30 mouse cellular contexts compared by ENCODE assay signal in the genomic region with DNA sequence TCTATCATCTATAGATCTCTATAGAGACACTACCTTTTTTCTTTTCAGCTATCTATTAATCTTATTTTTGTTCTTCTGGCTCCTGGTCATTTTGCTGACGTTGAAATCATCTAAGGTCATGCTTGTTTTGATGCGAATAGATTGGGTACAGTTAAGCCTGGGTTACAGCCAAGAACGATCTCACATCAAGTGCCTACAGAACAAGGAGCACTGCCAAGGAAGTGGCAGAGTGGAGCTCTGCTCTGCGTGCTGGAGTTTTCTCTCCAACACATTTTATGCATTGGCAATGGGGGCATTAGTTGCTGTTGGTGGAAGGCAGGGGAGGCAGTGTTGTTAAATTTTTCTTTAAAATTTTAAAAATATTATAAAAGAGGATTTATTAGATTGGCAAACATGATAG.
A peak's percentile ranks its signal among the peaks of the same experiment; 100 is the strongest.
DNase-seq lines count a peak whose midpoint lies in the region; ATAC-seq and TF ChIP-seq lines count a peak whose summit lies in the region.
"Had no signal": no experiment of that assay in that cellular context is flagged by ENCODE, and none has a peak within 500 bp of the region (broad histone marks: within the 10 kb centered on the region; RNA-seq: fewer than 3 reads in every experiment).

No protein-coding gene starts in this region.

- TF ChIP-seq CTCF in forebrain, postnatal 0 days (IDR thresholded peaks at IDR 0.05; ENCODE audit: low read depth): no peak
- no peak for TF ChIP-seq CTCF in brain, embryonic 14.5 days (IDR thresholded peaks at IDR 0.05; ENCODE audit: borderline replicate concordance, extremely low read depth, insufficient read depth, insufficient read length)

- H3K27me3 ChIP-seq in forebrain, postnatal 0 days (ENCODE audit: insufficient read depth, low read length): no peaks in the 10 kb centered on the region
- no peaks in the 10 kb centered on the region for H3K27me3 ChIP-seq in forebrain, embryonic 16.5 days (replicated peaks; ENCODE audit: control insufficient read depth, insufficient read depth, low read length)
- H3K27me3 ChIP-seq: embryonic facial prominence, embryonic 13.5 days; forebrain, embryonic 13.5 days; heart, embryonic 13.5 days had no signal

- no peaks in the 10 kb centered on the region for H3K4me1 ChIP-seq in forebrain, postnatal 0 days (ENCODE audit: insufficient read depth)
- H3K4me1 ChIP-seq in forebrain, embryonic 16.5 days (replicated peaks; ENCODE audit: control insufficient read depth, insufficient read depth, low read length): no peaks in the 10 kb centered on the region
- H3K4me1 ChIP-seq: embryonic facial prominence, embryonic 10.5 days; forebrain, embryonic 13.5 days had no signal

- H3K9me3 ChIP-seq in forebrain, postnatal 0 days (ENCODE audit: low read length): no peaks in the 10 kb centered on the region
- H3K9me3 ChIP-seq in forebrain, embryonic 16.5 days (ENCODE audit: control insufficient read depth, low read length): no peaks in the 10 kb centered on the region
- H3K9me3 ChIP-seq: embryonic facial prominence, embryonic 10.5 days; embryonic facial prominence, embryonic 13.5 days; forebrain, embryonic 13.5 days; heart, embryonic 10.5 days; heart, embryonic 13.5 days had no signal

- no peak overlapping the region for H3K4me2 ChIP-seq in forebrain, postnatal 0 days (ENCODE audit: low read depth)
- H3K4me2 ChIP-seq in forebrain, embryonic 16.5 days (ENCODE audit: low read length): no peak overlapping the region
- H3K4me2 ChIP-seq: embryonic facial prominence, embryonic 13.5 days; forebrain, embryonic 13.5 days; heart, embryonic 13.5 days; hindbrain, embryonic 14.5 days had no signal

- peak; percentile 39 for DNase-seq in forebrain, postnatal 0 days
- peak; percentile 50 for DNase-seq in heart, adult 11 months
- DNase-seq in heart, adult 18-20 months: no peak
- DNase-seq in brain, adult 2 months (ENCODE audit: low read depth, low spot score): peak; percentile 69
- peak; percentile 62 for DNase-seq in brain, embryonic 14.5 days (ENCODE audit: low read depth)
- DNase-seq: adrenal gland, adult 2 months; adrenal gland, postnatal 14 days; cerebellum, adult 18-20 months; cerebellum, adult 9-10 months; cerebellum, postnatal 36 days; embryo, embryonic 11 days; gastrocnemius, adult 2 months; gastrocnemius, postnatal 14 days; heart, adult 2 months; heart, postnatal 14 days; heart, postnatal 4 days; kidney, adult 18-20 months had no signal

- H3K4me3 ChIP-seq in forebrain, postnatal 0 days (ENCODE audit: low read depth, low read length): no peak overlapping the region
- no peak overlapping the region for H3K4me3 ChIP-seq in forebrain, embryonic 16.5 days (replicated peaks; ENCODE audit: low read length)
- H3K4me3 ChIP-seq: embryonic facial prominence, embryonic 10.5 days; embryonic facial prominence, embryonic 13.5 days; erythroblast, embryonic 14.5 days; forebrain, embryonic 13.5 days; gastrocnemius, adult 2 months; heart, adult 2 months; heart, embryonic 10.5 days; heart, embryonic 13.5 days had no signal

- WGBS in forebrain, postnatal 0 days: 53% methylated on average over 4 of the region's 4 CpGs
- 59% methylated on average over 4 of the region's 4 CpGs for WGBS in forebrain, embryonic 16.5 days

- no peak for ATAC-seq in forebrain, postnatal 0 days
- no peak for ATAC-seq in forebrain, embryonic 16.5 days
- ATAC-seq in monocyte, adult 5-6 weeks (replicated peaks; ENCODE audit: insufficient number of reproducible peaks, low FRiP score, low TSS enrichment, poor library complexity, severe bottlenecking): no peak
- ATAC-seq: CD4-positive, CD25-positive, alpha-beta regulatory T cell, adult 4 months; forebrain, embryonic 13.5 days; hindbrain, postnatal 0 days; inflammation-experienced regulatory T-cells, adult 6 months; intestine, embryonic 16.5 days had no signal

- no peaks in the 10 kb centered on the region for H3K36me3 ChIP-seq in forebrain, postnatal 0 days (ENCODE audit: insufficient read depth)
- no peaks in the 10 kb centered on the region for H3K36me3 ChIP-seq in forebrain, embryonic 16.5 days (ENCODE audit: control insufficient read depth, insufficient read depth)
- H3K36me3 ChIP-seq: embryonic facial prominence, embryonic 10.5 days; embryonic facial prominence, embryonic 13.5 days; heart, embryonic 10.5 days; heart, embryonic 13.5 days had no signal

- no peak overlapping the region for H3K27ac ChIP-seq in forebrain, postnatal 0 days (ENCODE audit: low read depth, low read length)
- H3K27ac ChIP-seq in forebrain, embryonic 16.5 days (ENCODE audit: low read length): no peak overlapping the region
- H3K27ac ChIP-seq: embryonic facial prominence, embryonic 10.5 days; embryonic facial prominence, embryonic 13.5 days; forebrain, embryonic 13.5 days; gastrocnemius, adult 2 months; heart, adult 2 months; heart, embryonic 10.5 days; heart, embryonic 13.5 days; hindbrain, embryonic 14.5 days; hindbrain, postnatal 0 days had no signal

- no peak for TF ChIP-seq POLR2A in brain, embryonic 14.5 days (IDR thresholded peaks at IDR 0.05; ENCODE audit: borderline replicate concordance, extremely low read depth, insufficient read depth, insufficient read length, poor library complexity, severe bottlenecking)

- no peak overlapping the region for H3K9ac ChIP-seq in forebrain, postnatal 0 days
- no peak overlapping the region for H3K9ac ChIP-seq in forebrain, embryonic 16.5 days (replicated peaks; ENCODE audit: low read depth, low read length)
- H3K9ac ChIP-seq: embryonic facial prominence, embryonic 13.5 days; forebrain, embryonic 13.5 days; heart, embryonic 13.5 days; hindbrain, embryonic 14.5 days had no signal

Comparison
In these comparisons a context has a peak if more than half of its experiments do, and no peak if none do; other contexts are left out.
1. DNase-seq: peak in forebrain, postnatal 0 days (single experiment), heart, adult 11 months (single experiment), brain, adult 2 months (single experiment) and brain, embryonic 14.5 days (single experiment); none in heart, adult 18-20 months (0 of 2).